Mouse (Mus musculus): ENCODE measurements around the gene Zbtb20.

Gene Zbtb20

DNA sequence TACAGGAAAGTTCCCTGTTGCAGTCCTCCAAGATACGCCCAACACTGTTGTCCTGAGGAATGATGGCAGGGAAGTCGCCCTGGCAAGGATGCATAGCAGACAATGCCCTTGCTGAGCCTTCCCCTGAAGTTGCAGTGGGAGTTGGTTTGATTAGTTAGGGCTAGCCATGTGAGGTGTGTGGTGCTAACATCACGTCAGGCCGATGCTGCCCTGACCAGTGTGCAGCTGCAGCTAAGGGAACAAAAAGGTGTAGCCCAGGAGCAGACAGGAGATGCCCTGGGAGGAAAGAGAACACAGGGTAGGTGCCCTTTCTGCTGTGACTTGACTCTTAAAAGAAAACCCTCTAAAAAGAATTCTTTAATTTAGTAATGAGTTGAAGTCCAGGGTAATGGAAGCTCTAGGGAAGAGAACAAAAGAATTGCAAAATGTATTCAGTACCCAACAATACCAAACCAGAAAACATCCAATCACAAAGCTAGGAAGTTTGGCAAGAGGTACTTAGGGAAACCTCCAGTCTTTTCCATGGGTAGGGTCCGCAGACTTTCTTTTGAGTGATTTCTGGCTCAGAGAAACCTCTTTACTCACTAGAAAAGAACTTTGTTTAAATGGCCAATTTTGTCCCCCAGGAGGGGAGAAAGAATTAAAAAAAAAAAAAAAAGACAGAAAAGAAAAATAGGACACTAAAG is 747.8 kb downstream of the Zbtb20 start:
- no peak for DNase-seq

DNA sequence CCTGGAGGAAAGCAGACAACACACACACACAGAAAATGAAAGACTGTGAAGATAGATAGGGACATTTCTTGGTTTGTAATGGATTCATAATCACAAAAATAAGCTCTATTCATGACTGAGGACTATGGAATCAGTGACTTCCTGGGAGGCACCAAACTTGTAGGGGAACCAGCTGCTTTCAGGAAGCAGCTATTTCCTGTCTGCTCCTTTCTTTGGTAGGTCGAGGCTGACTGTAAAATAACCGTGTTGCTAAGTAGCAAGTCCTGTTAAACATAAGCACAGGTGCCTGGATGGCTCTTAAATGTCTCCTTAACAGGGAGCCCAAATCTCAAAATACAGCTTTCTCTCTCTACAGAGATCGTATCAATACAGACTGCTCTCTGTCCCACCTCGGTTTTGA is 749.2 kb downstream of the Zbtb20 start:
- DNase-seq = no peak

DNA sequence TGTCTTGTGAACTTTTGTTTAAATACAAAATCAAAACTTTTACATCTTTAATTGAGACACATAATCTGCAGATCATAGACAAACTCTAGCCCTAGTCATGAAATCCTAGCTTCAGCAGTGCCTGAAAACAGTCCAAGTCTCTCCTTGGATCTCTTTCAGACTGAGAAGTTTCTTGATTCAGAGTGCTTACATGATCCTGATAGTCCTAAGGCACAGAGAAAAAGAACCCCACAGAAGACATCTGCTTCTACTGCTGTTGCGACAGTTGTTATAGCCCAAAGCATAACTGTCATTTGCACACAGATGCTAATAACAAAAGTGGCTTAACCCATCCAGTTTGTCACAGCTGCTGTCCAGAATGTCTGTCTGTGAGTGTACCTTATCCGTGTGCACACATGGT is 749.6 kb downstream of the Zbtb20 start:
- no peak for DNase-seq

DNA sequence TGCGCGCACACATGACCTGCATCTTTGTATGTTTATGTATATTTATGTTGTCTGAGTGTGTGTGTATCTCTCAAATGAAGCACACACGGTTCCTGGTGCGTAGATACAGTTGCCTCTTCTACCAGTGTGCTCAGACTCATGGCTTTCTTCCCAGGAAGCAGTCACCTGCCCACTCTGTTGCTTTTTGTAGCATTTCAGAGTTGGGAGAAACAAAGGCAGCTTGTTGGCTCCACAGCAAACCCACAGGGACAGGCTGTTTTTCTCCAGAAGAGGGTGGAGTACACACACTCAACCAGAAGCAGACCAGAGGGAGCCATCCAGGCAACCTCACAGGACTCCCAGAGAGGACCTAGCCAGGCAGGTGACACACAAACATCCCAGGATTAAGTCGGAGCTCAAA is 750.3 kb downstream of the Zbtb20 start:
- DNase-seq = no peak

DNA sequence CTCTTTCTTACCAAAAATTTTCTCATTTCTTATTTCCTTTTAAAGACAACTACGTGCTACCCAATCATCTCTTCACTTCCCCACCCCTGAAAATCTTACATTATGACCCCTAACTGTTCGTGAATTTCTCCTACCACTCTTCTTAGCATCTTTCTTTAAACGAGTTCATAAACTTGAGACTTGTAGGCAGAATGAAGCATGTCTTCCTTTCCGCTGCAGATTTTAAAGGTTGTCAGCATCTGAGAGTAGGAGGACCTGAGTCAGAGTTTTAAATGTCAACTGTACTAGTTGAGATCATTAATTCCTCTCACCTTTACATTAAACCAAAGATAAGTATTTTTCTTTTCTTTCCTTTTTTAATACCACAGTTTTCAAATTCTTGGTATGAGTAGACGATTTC is 753.0 kb downstream of the Zbtb20 start:
- DNase-seq = no peak

DNA sequence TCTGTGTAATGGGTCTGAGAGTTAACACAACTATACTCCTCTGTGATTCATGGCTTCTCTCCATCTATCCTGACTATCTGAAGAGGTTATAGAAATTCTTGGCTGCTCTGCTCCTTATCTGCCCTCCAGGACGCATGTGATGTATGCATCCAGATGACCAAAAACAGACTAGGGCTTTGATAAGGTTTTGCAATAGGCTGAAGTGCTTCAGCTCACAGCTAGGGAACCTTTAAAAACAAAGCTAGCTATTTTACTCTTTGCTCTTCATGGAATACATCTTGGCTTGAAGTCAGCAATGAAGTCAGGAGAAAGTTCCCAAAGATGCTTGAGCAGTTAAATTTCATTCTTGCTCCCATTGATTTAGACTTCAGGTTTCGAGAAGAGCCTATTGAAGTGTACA is 756.1 kb downstream of the Zbtb20 start:
- no peak for DNase-seq

DNA sequence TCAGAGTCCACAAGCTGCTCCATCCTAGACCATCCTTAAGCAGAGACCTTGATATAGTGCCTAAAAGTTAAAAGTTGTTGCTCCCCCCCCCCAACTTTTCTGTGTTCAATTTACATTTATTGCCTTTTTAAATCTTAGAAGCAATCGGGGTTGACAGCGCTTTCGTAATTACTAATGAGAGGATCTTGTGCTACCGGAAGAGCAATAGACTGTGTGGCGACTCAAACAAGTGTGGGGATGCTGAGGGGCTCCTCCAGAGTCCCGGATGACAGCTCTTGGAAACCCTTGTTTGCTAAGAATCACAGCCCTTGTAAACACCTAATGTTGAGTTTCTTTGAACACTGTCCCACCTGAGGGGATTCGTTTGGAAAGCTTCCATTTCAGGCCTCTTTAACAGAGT is 758.4 kb downstream of the Zbtb20 start:
- DNase-seq = no peak

DNA sequence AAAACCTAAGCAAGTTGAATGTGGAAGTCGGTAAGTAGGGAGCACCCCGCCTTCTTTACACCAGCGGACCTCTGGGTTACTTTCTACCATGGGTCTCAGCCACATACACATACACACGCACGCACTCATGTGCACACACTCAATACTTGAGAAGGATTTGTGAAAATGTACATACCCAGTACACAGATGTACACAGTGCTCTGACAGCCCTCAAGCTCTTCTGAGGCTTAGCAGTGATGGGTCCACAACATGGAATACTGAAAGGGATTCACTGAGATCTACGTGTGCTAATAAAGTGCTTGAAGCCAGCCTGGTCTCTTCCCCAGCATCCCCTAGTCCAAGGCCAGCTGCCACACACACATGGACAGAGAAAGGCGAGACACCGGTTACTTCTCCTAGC is 761.6 kb downstream of the Zbtb20 start:
- DNase-seq = no peak

DNA sequence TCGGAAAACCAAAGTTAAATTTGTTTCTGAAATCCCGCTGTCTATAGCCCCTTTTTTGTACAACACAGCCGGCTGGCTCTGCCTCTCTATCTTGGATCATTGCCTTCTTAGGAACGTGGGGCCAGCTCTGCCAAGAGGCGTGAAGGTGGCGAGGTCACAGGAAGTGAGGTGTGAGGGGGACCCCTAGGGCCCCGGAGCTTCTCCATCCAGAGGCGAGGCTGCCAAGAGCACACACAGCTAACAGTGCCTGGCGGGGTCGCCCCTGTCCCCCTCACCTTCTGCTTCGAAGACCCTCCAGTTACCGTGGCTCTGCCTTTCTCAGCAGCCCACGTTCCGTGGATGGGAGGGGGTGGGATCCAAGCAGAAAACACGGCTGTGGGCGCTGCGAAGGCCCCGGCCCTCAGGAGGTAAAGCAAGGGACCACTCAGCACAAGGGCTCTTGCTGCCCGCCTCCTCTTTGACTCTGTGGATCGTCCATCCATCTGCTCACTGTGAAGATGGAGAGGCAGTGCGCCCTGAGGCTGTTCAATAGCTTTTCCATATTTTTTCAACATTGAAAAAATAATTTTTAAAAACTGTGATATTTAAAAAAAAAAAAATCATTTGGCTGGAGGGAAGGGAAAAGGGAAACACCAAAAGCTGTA is 762.8 kb downstream of the Zbtb20 start:
- DNase-seq = no peak

DNA sequence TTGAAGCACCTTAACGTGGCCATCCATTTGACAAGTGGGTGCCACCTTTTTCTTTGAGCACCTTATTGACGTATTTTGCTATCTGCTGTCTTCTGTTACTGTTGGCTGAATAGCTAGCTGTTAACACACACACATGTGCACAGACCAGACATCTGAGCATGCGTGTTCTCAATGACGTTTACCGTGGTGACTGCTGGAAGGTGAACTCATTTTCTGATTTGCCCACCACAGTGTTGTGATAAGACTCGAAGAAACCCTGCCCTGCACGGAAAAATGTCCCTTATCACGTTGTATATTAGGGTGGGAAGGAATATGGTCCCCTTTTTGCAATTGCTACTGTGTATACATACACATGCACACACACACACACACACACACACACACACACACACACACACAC is 765.5 kb downstream of the Zbtb20 start:
- DNase-seq = no peak

DNA sequence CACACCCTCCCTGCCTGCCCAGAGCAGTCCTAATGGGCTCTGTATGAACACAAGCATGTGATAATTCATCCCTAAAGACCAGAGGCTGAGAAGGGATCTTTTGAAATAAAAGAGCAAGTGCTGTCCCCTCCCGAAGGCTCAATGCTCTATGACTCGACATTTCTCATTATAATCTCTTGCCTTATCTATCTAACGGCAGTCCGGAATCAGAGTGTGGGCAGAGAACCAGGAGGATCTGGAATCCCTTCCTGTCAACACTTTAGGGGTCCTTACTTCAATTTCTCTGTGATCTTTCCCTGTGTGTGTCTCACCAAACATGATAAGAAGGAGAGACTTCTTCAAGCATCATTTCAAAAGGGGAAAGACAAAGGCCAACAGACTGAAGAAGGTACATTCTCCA is 770.2 kb downstream of the Zbtb20 start:
- DNase-seq = no peak

DNA sequence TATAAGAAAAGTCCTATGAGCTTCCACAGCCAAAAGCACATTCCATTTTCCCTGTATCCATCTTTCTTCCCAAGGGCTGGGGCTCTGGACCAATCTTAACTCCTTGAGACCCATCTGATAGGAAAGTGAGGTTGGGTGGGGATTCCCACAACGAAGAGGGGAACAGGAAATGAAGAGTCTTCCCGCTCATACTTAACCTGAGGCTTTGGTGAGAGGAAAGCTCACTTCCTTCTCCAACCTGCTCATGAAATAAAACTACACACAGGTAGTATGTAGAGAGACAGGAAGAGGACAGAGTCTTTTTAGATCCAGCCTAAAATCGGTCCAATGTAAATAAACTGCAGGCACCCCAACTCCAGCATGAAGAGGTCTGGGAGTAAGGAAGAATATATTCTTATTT is 771.3 kb downstream of the Zbtb20 start:
- no peak for DNase-seq

DNA sequence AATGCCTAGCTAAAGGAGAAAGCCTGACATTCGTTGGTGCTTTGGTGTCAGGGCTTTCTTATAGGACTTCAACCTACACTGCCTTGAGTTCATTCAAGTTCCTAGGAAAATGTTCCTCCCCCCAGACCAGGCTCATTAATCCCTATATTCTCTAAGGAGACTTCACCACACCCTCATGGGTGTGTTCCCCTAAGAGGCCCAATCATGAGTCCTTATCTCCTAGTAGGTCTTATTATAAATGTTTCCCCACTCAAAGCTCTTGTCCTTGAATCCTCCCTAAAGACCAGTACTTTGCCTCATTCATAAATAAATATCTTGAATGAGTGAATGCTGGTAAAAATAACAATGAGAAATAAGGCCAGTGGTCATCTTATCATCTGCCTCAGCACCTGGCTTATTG is 772.0 kb downstream of the Zbtb20 start:
- DNase-seq = no peak

DNA sequence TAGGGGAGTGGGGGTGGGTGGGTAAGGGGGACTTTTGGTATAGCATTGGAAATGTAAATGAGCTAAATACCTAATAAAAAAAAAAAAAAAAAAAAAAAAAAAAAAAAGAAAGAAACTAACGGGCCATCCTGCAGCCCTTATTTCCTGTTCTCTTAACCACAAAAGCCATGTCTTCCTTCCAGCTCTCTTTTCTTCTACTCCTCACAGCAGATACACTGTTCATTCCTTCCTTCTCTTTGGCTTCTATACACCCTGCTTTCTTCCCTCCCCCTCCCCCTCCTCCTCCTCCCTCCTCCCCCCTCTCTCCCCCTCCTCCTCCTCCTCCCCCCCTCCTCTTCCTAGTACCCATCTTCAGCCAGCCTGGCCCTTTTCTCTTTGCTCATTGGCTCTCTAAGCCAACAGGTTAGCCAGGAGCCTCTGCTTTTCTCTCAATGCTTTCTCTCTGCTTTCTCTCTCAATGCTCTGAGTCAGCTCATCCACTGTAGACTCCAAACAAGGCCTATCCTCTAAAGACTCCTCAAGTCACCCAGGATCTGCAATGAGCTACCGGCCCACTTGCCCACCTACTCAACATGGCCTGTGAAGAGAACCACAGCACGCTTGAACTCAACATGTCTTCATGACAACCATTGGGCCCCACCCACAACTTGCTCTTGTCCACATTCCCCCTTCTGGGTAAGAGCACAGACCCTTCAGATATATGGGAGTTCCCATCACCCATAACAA is 774.8 kb downstream of the Zbtb20 start:
- DNase-seq = no peak

DNA sequence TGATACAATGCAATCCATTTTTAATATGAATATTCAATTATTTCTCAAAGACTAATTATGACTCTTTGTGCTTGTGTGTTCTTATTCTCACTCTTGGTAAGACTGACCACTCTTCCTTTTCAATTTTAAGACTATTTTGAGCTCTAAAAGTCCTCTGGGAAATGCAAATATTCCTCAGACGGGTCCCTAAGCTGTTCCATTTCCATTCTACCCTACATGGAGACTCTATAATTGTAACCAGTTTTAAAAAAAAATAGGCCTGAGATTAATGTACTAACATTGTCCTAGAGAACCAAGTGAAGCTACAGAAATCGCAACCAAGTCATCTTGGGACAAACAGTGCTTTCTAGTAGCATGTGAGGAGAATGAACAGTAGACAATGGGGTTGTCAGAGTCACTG is 777.6 kb downstream of the Zbtb20 start:
- DNase-seq = no peak

DNA sequence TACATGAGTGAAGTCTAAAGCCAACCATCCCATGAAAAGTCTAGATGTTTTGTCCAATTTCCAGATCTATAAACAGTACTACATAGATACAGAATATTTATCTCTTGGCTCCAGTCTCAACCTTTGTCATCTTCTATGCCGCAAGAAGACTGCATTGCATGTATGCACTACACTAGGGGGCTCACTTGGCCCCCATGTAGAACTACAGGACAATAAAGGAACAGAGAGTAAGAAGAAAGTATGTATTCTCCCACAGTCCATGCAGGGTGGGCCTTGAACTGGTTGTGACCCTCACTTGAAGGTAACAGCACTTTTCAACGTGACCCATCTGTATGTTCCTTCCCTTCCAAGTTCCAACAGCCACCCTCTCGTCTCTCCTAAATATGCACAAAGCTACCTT is 778.6 kb downstream of the Zbtb20 start:
- DNase-seq = no peak

DNA sequence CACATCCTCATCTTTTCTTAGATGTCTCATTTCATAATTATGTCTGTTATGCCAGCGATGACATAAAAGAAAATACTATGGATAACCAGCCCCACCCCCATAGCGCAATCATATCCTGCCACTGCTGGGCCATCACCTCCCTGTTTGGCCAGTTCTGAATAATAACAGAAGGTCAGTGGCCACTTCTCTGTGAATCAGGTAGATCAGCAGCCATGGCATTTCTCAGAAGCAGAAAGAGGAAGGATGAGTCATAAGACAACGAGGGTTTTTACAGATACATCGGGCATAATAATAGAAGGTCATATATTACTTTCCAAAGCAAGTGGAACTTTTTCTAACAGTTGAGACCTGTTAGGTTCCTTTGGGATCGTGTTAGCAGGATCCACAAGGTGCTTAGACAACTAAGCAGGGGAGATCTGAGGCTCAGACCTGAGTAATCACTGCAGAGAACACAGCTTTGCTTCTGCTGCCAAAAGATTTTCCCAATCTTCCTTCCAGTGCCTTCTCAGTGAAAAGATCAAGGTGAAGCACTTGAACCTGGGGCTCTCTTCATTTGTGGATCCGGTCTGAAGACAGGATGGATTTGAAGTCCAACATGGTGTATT is 779.6 kb downstream of the Zbtb20 start:
- no peak for DNase-seq

DNA sequence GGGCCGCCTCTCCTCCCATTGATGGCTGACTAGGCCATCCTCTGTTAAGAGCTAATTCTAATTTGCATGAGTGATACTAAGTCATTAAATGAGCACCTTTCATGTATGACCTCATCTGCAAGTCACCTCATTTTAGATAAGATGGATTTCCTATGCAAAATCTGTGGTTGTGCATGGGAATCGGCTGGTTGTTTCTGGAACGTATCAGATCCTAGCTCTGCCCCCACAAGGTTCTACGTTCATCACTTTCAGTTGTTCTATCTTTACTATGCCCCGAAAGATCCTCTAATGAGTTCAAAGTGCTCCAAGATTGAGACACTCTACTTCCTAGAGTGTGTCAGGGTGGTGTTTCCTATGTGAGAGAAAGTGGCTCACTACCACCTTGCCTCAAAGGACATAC is 785.9 kb downstream of the Zbtb20 start:
- DNase-seq = no peak

DNA sequence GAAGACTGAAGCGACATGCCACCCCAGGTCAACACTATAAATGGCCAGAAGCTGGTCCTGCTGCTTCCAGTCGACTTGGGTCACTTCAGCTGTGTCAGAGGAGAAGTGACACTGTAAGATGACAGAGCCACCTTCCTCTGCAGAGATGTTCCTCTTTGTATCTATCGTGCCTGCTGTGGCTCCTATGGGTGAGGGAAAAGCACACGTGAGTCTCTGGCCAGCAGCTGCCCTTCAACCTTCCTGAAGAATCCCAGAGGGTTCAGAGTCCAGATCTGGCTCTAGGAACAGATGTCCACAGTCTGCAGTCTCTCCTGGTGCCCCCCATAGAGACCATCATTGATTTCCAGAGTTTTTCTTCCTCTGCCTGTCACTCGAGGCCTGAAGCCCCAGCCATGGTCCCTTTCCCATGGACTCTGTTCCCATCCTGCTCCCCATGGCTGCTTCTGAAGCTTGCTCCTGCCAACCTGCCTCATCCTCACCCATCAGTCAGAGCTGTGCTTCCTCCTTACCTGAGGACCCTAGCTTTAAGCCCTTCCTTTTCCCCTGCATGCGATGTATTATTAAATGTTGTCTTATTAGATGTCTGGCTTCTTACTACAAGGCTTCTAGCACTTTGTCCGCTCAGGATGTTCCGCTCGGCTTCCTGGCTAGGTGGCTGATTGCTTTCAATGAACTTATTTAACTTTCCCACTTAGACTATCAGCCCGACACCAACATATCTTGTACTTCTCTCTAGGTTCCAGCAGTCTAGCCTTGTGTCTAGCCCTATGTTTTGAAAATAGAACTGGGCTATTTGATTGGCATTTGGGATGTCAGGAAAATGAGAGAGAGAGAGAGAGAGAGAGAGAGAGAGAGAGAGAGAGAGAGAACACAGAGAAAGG is 786.7 kb downstream of the Zbtb20 start:
- DNase-seq = no peak

DNA sequence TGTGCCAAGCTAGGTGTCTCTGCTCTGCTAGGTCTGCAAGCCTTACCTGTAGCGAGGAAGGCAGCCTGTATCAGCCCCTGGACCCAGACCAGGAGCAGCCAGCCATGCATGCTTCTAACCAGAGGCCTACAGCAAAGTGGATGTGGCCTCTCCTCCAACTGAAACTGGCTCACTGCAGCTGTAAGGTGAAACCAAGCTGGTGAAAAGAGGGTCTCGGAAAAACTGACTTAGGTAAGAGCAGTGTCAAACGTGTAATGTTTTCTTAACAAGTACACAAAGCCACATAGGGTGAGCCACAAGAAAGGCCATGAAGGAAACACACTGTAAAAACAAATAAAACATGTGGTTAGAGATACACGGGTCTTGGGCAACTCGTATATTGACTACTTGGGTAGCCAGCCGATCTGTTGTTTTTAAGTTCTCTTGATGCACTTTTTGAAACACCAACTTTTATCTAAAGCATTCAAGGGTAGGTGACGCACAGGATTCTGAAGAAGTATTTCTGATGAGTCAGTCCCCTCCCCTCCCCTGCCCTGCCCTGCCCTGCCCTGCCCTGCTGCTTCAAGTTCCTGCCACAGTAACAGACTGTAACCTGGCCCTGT is 788.4 kb downstream of the Zbtb20 start, which contains the start of gene Tigit:
TSS of gene Tigit (minus strand) at position 169 of the 602 bp plus-strand sequence.
- DNase-seq = no peak

DNA sequence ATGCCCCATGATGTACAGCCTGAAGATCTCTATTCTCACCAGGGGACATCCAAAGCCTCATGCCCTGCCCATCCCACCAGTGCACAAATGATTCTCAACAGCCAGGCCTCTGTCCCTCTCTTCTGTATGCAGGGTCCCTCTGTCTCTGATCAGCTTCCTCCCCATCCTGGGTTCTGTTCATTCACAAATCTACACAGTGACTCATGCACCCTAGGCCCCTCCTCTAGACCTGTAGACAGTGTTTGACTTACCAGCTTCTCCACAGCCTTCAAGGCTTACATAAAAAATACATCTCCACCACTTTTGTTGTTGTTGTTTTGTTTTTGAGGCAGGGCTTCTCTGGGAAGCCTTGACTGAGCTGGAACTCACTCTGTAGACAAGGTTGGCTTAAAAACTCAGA is 789.2 kb downstream of the Zbtb20 start:
- no peak for DNase-seq

DNA sequence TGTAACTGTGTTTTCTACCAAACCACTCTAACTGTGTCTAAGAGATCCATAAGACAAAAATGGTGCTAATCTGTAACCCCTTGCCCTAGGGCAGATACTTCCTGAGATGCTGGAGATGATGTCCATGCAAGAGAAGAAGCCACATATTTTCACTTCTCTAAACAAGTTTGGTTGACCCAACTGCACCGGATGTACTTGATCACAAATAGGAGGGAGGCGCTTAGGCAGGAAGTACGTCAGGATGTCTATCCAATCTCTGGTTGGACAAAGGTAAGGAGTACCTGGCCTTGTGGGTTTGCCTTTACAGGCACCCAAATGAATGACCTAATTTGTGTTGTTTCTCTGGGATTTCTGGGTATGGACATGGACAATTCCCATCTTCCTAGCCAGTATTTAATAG is 792.6 kb downstream of the Zbtb20 start:
- DNase-seq = no peak

Data from kidney, postnatal 14 days (tissue).